Mouse (Mus musculus): Measurements from ENCODE around the gene Tgfbrap1. TPM values are rescaled to one million over a fixed set of nuclear protein-coding genes. Genes with fewer than 3 reads are reported as not detected.

Gene Tgfbrap1
- total and polyA plus RNA-seq, 2 experiments from 2014 or later = 15.8 to 39.3 TPM

DNA sequence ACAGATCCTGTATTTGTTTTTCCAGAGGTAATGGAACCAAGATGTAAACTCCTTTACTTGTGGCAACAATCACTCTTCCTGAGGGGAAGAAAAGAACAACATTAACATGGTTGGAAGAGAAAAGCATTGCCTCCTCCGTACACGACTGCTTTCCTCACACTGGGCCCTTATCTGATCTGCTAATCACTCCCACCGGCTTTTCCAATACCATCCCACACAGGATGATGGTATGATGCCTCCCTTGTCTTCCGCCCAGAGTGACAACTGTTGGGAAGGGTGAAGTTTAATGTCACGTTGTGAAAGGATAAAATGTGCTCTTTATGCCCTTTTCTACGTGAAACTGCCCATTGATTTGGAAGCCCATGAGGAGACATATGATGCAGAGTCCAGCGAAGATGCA lies 30.9 kb downstream of the Tgfbrap1 start:
- no peaks in the 10 kb centered on the region for H3K9me3 ChIP-seq (ENCODE audit: low read length)
- WGBS = 89% methylated on average over 7 of the region's 7 CpGs
- no peaks in the 10 kb centered on the region for H3K27me3 ChIP-seq (ENCODE audit: insufficient read depth, low read length)
- H3K4me3 ChIP-seq (ENCODE audit: low read depth, low read length) = no peak overlapping the region
- peaks cover 48% of the 10 kb centered on the region for H3K36me3 ChIP-seq (ENCODE audit: insufficient read depth)
- H3K4me1 ChIP-seq (ENCODE audit: insufficient read depth) = no peaks in the 10 kb centered on the region
- TF ChIP-seq CTCF (IDR thresholded peaks at IDR 0.05; ENCODE audit: low read depth) = no peak
- no peak overlapping the region for H3K4me2 ChIP-seq (ENCODE audit: low read depth)
- ATAC-seq = no peak
- no peak overlapping the region for H3K9ac ChIP-seq
- no peak overlapping the region for H3K27ac ChIP-seq (ENCODE audit: low read depth, low read length)
- no peak for DNase-seq

DNA sequence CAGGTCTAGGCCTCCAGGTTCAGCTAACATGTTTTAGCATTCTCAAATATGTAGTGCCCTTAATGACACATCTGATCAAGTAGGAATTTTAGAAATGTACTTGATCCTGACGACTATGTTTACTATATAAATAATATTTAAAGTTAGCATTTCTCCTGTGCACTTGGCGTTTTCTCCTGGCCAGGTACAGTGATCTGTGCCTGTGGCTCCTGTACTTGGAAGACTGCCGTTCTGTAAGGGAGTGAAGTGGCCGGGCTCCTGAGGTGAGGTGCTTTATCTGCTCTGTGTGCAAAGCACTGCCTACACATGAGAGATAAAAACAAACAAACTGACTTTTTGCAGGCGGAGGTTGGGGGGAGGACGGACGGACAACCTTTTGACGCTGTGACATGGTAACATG lies 31.9 kb downstream of the Tgfbrap1 start:
- 91% methylated on average over 8 of the region's 8 CpGs for WGBS
- Histone ChIP-seq H3K36me3 (ENCODE audit: insufficient read depth) (peaks cover 48% of the 10 kb centered on the region), H3K4me2 (ENCODE audit: low read depth) (no peak overlapping the region), H3K9me3 (ENCODE audit: low read length) (no peaks in the 10 kb centered on the region), H3K4me3 (ENCODE audit: low read depth, low read length) (no peak overlapping the region), H3K27me3 (ENCODE audit: insufficient read depth, low read length) (no peaks in the 10 kb centered on the region), H3K9ac (no peak overlapping the region), H3K27ac (ENCODE audit: low read depth, low read length) (no peak overlapping the region), H3K4me1 (ENCODE audit: insufficient read depth) (no peaks in the 10 kb centered on the region)
- ATAC-seq = no peak
- TF ChIP-seq CTCF (IDR thresholded peaks at IDR 0.05; ENCODE audit: low read depth) = no peak
- DNase-seq = no peak

DNA sequence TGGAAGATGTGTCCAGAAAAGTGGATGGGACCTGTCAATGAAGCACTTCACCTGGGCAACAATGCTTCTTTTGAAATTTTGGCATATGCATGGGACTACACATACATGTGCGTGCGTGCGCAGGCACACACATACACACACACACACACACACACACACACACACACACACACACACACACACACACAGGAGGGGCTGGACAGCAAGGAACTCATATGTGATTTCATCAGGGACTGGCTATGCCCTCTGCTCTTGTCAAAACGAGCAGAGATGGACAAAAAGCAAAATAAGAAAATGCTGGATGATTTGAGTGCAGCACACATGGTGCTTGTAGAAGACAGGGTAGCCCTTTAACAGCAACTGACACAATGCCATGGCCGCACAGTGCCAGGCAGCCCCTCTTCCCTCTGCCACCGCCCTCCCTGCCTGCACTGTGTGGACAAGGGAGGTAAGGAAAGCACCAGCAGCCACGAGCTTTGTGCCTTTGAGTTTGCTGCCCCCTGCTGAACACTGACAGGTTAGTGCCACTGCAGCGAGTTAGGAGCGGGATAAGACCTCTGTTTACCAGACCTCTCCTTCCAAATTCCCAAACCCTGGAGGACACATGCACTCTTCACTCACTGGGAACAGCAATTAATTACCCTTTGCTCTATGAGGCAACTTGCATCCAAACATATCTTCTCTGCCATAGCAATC lies 32.7 kb downstream of the Tgfbrap1 start:
- H3K27ac ChIP-seq (ENCODE audit: low read depth, low read length) = no peak overlapping the region
- H3K4me2 ChIP-seq (ENCODE audit: low read depth) = no peak overlapping the region
- DNase-seq (peak; percentile 88), ATAC-seq (peak; percentile 98)
- no peaks in the 10 kb centered on the region for H3K4me1 ChIP-seq (ENCODE audit: insufficient read depth)
- H3K36me3 ChIP-seq (ENCODE audit: insufficient read depth) = peaks cover 48% of the 10 kb centered on the region
- 42% methylated on average over 9 of the region's 9 CpGs for WGBS
- TF ChIP-seq CTCF (IDR thresholded peaks at IDR 0.05; ENCODE audit: low read depth) = peak; percentile 97
- no peak overlapping the region for H3K4me3 ChIP-seq (ENCODE audit: low read depth, low read length)
- no peak overlapping the region for H3K9ac ChIP-seq
- H3K27me3 ChIP-seq (ENCODE audit: insufficient read depth, low read length) = no peaks in the 10 kb centered on the region
- H3K9me3 ChIP-seq (ENCODE audit: low read length) = no peaks in the 10 kb centered on the region

DNA sequence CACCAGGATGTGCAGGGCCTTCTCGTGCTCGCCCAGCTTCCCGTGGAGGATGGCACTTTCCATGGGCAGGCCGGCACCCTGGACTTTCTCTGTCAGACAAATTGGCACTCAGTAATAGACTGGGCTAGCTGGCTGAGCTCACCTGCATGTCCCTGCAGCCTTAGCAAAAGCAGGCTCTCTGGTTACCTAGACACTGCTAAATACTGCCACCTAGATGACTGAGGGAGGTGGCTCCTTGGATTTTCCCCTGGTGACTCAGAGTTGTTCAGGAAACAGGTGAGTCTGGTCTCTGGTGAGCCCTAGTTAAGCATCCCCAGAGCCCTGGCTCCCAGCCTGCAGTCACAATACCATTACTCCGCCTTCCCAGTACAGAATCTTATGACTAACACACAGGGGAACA lies 46.5 kb downstream of the Tgfbrap1 start:
- DNase-seq (peak; percentile 26), ATAC-seq (peak; percentile 54; the same call in 1 of the 2 replicates)
- no peak overlapping the region for H3K9ac ChIP-seq
- H3K27ac ChIP-seq (ENCODE audit: low read depth, low read length) = no peak overlapping the region
- H3K4me3 ChIP-seq (ENCODE audit: low read depth, low read length) = no peak overlapping the region
- TF ChIP-seq CTCF (IDR thresholded peaks at IDR 0.05; ENCODE audit: low read depth) = peak; percentile 60
- no peaks in the 10 kb centered on the region for H3K9me3 ChIP-seq (ENCODE audit: low read length)
- no peaks in the 10 kb centered on the region for H3K27me3 ChIP-seq (ENCODE audit: insufficient read depth, low read length)
- whole genome bisulfite sequencing = 93% methylated on average over 5 of the region's 5 CpGs
- H3K4me2 ChIP-seq (ENCODE audit: low read depth) = no peak overlapping the region
- H3K4me1 ChIP-seq (ENCODE audit: insufficient read depth) = no peaks in the 10 kb centered on the region
- peaks cover 73% of the 10 kb centered on the region for H3K36me3 ChIP-seq (ENCODE audit: insufficient read depth)

DNA sequence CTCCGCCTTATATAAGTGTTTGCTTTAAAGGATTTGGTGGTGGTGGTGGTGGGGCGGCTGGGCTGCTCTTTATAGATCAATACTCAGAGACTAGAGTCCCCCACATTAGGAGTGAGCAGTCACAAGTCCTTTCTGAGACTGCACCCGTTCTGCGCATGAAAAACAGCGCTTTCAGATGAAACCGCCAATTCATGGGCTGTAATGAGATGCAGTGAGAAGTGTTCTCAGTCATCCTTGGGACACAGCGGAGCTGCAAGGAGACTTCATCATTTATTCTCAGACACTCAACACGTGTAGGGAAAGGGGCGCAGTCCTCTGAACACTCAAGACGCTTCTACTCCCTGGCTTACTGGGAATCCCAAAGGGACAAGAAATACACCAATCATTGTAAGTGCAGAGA lies 50.6 kb downstream of the Tgfbrap1 start:
- 60% methylated on average over 10 of the region's 10 CpGs for WGBS
- Histone ChIP-seq H3K4me2 (ENCODE audit: low read depth) (no peak overlapping the region), H3K36me3 (ENCODE audit: insufficient read depth) (peaks cover 41% of the 10 kb centered on the region), H3K27ac (ENCODE audit: low read depth, low read length) (no peak overlapping the region), H3K9ac (no peak overlapping the region), H3K4me1 (ENCODE audit: insufficient read depth) (no peaks in the 10 kb centered on the region), H3K27me3 (ENCODE audit: insufficient read depth, low read length) (no peaks in the 10 kb centered on the region), H3K4me3 (ENCODE audit: low read depth, low read length) (no peak overlapping the region), H3K9me3 (ENCODE audit: low read length) (no peaks in the 10 kb centered on the region)
- peak; percentile 47 for ATAC-seq
- peak; percentile 21 for DNase-seq
- TF ChIP-seq CTCF (IDR thresholded peaks at IDR 0.05; ENCODE audit: low read depth) = no peak

DNA sequence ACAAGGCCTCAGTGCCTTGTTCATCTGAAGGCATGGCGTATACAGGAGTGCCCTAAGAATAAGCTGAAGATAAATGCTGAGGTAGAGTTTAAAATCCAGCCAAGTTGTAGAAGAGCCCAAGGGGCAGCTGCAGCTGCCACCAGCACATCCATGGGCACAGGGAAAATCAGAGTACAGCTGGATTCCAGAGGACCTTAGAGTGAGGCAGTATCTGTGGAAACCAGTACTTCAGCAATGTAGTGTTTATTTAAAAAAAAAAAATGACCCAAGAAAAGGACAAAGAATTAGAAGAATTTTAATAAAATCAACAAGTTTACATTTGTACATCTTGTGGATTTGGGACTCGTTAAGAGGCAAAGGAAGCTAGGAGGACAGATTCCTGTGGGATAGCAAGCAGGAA lies 51.4 kb downstream of the Tgfbrap1 start:
- no peaks in the 10 kb centered on the region for H3K4me1 ChIP-seq (ENCODE audit: insufficient read depth)
- no peak overlapping the region for H3K4me3 ChIP-seq (ENCODE audit: low read depth, low read length)
- H3K9ac ChIP-seq = no peak overlapping the region
- H3K9me3 ChIP-seq (ENCODE audit: low read length) = no peaks in the 10 kb centered on the region
- TF ChIP-seq CTCF (IDR thresholded peaks at IDR 0.05; ENCODE audit: low read depth) = no peak
- H3K4me2 ChIP-seq (ENCODE audit: low read depth) = no peak overlapping the region
- no peak overlapping the region for H3K27ac ChIP-seq (ENCODE audit: low read depth, low read length)
- ATAC-seq (no peak), DNase-seq (no peak)
- H3K27me3 ChIP-seq (ENCODE audit: insufficient read depth, low read length) = no peaks in the 10 kb centered on the region
- WGBS = 84% methylated on average over 2 of the region's 2 CpGs
- peaks cover 37% of the 10 kb centered on the region for H3K36me3 ChIP-seq (ENCODE audit: insufficient read depth)

DNA sequence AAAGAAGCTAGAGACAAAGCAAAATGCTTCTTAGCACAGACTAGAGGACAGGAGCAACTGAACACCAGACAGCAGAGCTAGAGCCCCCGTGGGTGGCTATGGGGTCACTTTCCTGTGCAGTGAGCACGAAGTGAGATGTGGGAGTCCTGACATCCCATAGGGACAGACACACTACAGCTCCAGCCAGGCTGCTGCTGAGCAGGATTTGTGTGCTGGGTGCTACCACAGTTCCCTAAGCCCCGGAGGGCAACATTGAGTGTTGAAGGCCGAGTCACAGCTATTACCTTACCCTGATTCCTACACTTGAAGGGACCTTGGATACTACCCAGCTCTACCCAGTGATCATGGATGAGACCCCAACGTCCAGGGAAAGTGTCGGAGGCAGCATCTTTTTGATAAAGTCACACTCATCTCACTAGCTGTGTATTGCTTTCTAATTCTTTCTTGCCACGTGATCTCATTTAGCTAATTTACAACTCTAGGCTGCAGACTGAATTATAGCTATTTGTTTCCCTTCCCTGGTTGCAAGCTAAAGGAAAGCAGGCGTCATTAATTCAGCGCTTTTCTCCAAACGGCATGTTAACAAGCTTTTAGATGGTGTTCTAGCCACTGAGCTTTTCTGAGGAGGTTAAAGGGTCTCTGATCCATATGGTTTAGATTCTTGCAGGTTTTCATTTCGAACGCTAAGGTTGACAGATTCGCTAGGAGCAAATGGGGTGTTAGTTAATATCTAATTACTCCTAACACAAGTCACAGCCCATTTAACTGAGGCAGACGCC lies 53.0 kb downstream of the Tgfbrap1 start:
- no peak for TF ChIP-seq CTCF (IDR thresholded peaks at IDR 0.05; ENCODE audit: low read depth)
- no peak overlapping the region for H3K27ac ChIP-seq (ENCODE audit: low read depth, low read length)
- no peaks in the 10 kb centered on the region for H3K4me1 ChIP-seq (ENCODE audit: insufficient read depth)
- H3K4me3 ChIP-seq (ENCODE audit: low read depth, low read length) = no peak overlapping the region
- H3K9me3 ChIP-seq (ENCODE audit: low read length) = no peaks in the 10 kb centered on the region
- H3K27me3 ChIP-seq (ENCODE audit: insufficient read depth, low read length) = no peaks in the 10 kb centered on the region
- no peak overlapping the region for H3K4me2 ChIP-seq (ENCODE audit: low read depth)
- H3K9ac ChIP-seq = no peak overlapping the region
- ATAC-seq (peak; percentile 30; the same call in 1 of the 2 replicates), DNase-seq (peak; percentile 23)
- H3K36me3 ChIP-seq (ENCODE audit: insufficient read depth) = peaks cover 22% of the 10 kb centered on the region
- WGBS = 43% methylated on average over 14 of the region's 14 CpGs
